Mouse (Mus musculus) kidney, adult 2 months (tissue): Measurements from ENCODE around the gene Ppp6r3. TPM values are rescaled to one million over a fixed set of nuclear protein-coding genes. Genes with fewer than 3 reads are reported as not detected.

Source experiments
- DNase-seq: peaks from one replicate; pipeline ENCODE4 v3.0.0; 2021
- H3K27ac ChIP-seq: fragments of 200-500 bp; 2 replicates; pipeline ENCODE4 v1.5.1; 2012; ENCODE audit warnings: low read depth, low read length, control low read depth, inconsistent platforms; ENCODE audit not compliant: insufficient read depth
- H3K27me3 ChIP-seq: fragments of 200-500 bp; replicated peaks from 2 replicates; pipeline ENCODE4 v1.6.1; 2012; ENCODE audit warnings: mild to moderate bottlenecking, moderate library complexity, low read length, inconsistent platforms; ENCODE audit not compliant: control insufficient read depth, insufficient read depth
- H3K36me3 ChIP-seq: fragments of 200-500 bp; 2 replicates; pipeline ENCODE4 v1.6.1; 2012; ENCODE audit warnings: mild to moderate bottlenecking, moderate library complexity, low read length, inconsistent platforms; ENCODE audit not compliant: control insufficient read depth, insufficient read depth
- H3K4me1 ChIP-seq: fragments of 200-500 bp; 2 replicates; pipeline ENCODE4 v1.6.1; 2011; ENCODE audit warnings: low read length; ENCODE audit not compliant: control insufficient read depth, insufficient read depth
- H3K4me3 ChIP-seq: fragments of 200-500 bp; 2 replicates; pipeline ENCODE4 v1.5.1; 2011; ENCODE audit warnings: mild to moderate bottlenecking, low read depth, low read length, control low read depth; ENCODE audit not compliant: insufficient read depth
- CTCF ChIP-seq: fragments of 200-500 bp; conservative IDR thresholded peaks from 2 replicates; pipeline ENCODE4 v1.5.1; 2011; ENCODE audit warnings: low read depth, mild to moderate bottlenecking, control low read depth, low read length, moderate library complexity, mixed read lengths; ENCODE audit not compliant: insufficient read depth, insufficient read length
- POLR2A ChIP-seq: fragments of 200-500 bp; IDR thresholded peaks from one replicate; pipeline ENCODE4 v1.6.1; 2011; ENCODE audit warnings: low read depth, low read length, control low read depth
- WGBS: fragments of 180-500 bp; shearing (Covaris S2); methylation state at CpG from one replicate; pipeline ENCODE4 v1.1.7; 2018; 5-methylcytosine and 5-hydroxymethylcytosine counted together
- polyA plus RNA-seq: library from polyadenylated mRNA; depleted of rRNA; stranded (reverse); fragments of >200 nt; gene quantifications from 2 replicates; pipeline ENCODE4 v1.2.3, GENCODE M21; 2012; rRNA removed

The Ppp6r3 gene
- polyA plus RNA-seq, 1 experiment = 52.5 TPM

DNA sequence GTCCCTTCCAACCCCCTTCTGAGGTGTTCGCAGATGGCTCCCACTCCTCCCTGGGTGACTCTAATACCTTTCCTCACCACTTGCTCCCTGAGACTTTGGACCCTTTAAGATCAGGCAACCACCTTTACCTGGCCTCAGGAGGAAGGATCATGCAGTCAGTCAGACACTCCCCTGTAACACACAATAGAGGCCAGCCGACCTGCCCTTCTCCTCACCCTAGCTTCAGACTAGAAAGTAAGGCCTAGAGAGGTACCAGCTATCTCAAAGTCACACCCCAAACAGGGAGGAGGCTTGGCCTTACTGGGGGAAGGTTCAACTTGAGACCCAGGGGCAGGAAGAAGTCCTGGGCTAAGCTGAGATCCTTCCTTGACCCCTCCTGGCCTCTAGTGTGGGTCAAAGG is 151.3 kb downstream of the Ppp6r3 start:
- TF ChIP-seq CTCF (no peak), POLR2A (no peak)
- Histone ChIP-seq H3K36me3 (no peaks in the 10 kb centered on the region), H3K4me3 (no peak overlapping the region), H3K27me3 (no peaks in the 10 kb centered on the region), H3K27ac (no peak overlapping the region), H3K4me1 (no peaks in the 10 kb centered on the region)
- no peak for DNase-seq
- WGBS = 77% methylated on average over 2 of the region's 2 CpGs

DNA sequence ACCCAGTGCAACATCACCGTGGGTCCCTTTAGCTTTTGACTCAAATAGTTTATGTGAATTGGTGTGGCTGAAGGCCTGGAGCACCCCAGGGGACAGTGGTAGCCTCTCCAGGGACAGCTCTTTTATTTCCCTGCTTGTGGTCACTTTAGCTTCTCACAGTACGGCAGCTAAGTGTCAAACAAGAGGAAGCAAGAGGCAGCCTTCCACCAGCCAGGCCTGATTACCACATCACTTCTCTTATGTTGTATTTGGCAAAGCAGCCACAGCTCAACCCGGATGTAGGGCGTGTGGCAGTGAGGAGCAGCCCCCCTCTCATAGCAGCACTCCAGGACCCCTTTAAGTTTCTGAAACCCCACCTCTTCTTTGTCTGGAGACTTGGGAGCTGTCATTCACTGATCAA is 152.6 kb downstream of the Ppp6r3 start:
- H3K4me1 ChIP-seq = no peaks in the 10 kb centered on the region
- H3K27ac ChIP-seq = no peak overlapping the region
- WGBS = 50% methylated on average over 4 of the region's 4 CpGs
- H3K4me3 ChIP-seq = no peak overlapping the region
- H3K36me3 ChIP-seq = no peaks in the 10 kb centered on the region
- TF ChIP-seq CTCF = no peak
- no peak for TF ChIP-seq POLR2A
- no peak for DNase-seq
- no peaks in the 10 kb centered on the region for H3K27me3 ChIP-seq

- WGBS = 55% methylated on average over 6 of the region's 6 CpGs
- H3K27ac ChIP-seq = no peak overlapping the region
- H3K4me3 ChIP-seq = no peak overlapping the region
- H3K4me1 ChIP-seq = no peaks in the 10 kb centered on the region
- no peaks in the 10 kb centered on the region for H3K36me3 ChIP-seq
- no peak for TF ChIP-seq POLR2A
- TF ChIP-seq CTCF = no peak
- no peak for DNase-seq
- H3K27me3 ChIP-seq = no peaks in the 10 kb centered on the region
Observed at GRCm38 (mm10) chr19:3422488-3422887, 153.1 kb downstream of the Ppp6r3 start.

- TF ChIP-seq CTCF = no peak
- Histone ChIP-seq H3K4me3 (no peak overlapping the region), H3K27me3 (no peaks in the 10 kb centered on the region), H3K27ac (no peak overlapping the region), H3K4me1 (no peaks in the 10 kb centered on the region), H3K36me3 (no peaks in the 10 kb centered on the region)
- no peak for DNase-seq
- 43% methylated on average over 5 of the region's 5 CpGs for WGBS
Observed at GRCm38 (mm10) chr19:3419251-3419650, 156.3 kb downstream of the Ppp6r3 start.

DNA sequence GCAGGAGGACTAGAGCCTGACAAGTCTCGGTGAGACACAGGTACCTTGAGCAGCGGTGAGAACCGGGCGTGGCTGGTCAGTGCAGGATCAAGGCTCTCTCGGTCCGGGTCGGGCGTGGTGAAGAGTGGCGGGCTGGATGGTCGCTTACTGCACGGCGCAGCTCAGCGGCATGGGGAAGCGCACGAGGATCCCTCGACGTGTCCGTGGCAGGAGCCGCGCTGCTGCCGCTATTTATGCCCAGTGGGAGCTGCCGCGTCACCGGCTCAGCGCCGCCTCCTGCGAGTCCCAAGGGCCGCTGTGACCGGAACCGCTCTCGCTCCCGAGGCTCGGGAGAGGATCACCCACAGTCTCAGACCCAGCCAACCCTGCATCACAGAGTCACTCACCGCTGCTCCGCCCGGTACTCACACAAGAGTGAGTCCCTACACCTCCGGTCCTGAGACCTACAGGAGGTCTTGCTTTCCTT is 161.2 kb downstream of the Ppp6r3 start, which contains the start of gene Gal:
TSS of gene Gal (minus strand) at position 277 of the 466 bp plus-strand sequence.
- Histone ChIP-seq H3K27me3 (no peaks in the 10 kb centered on the region), H3K4me3 (no peak within 1 kb of the TSS), H3K36me3 (no peaks in the 10 kb centered on the region), H3K27ac (no peak within 1 kb of the TSS), H3K4me1 (0 out of 2 replicates have a peak, but pooled peaks cover 3% of the 10 kb centered on the region)
- 3% methylated on average over 37 of the region's 37 CpGs for WGBS
- TF ChIP-seq POLR2A = no peak
- no peak for TF ChIP-seq CTCF
- peak; percentile 11 for DNase-seq

GRCm38 (mm10) chr19:3405531-3406281 is 169.8 kb downstream of the Ppp6r3 start:
- H3K4me1 ChIP-seq = no peaks in the 10 kb centered on the region
- H3K4me3 ChIP-seq = no peak overlapping the region
- H3K27ac ChIP-seq = no peak overlapping the region
- H3K27me3 ChIP-seq = no peaks in the 10 kb centered on the region
- H3K36me3 ChIP-seq = no peaks in the 10 kb centered on the region
- TF ChIP-seq CTCF (no peak), POLR2A (no peak)
- 68% methylated on average over 1 of the region's 1 CpGs for WGBS
- no peak for DNase-seq

Other genes starting within 250 kb of the Ppp6r3 start
- gene Tesmin, start 186.9 kb downstream of the Ppp6r3 start, polyA plus RNA-seq = 0.24 and 0.25 TPM in 2 replicates
- 0.14 and 0.78 TPM in 2 replicates for gene Gal, start 161.2 kb downstream of the Ppp6r3 start, polyA plus RNA-seq
- gene Lrp5, start 110.8 kb upstream of the Ppp6r3 start, polyA plus RNA-seq = 33.9 and 34.2 TPM in 2 replicates
- gene 1810055G02Rik, start 132.5 kb upstream of the Ppp6r3 start, polyA plus RNA-seq = 18.8 and 23.3 TPM in 2 replicates
- 12.6 and 12.9 TPM in 2 replicates for gene Kmt5b, start 191.7 kb upstream of the Ppp6r3 start, polyA plus RNA-seq